Mouse (Mus musculus) stomach, embryonic 16.5 days (tissue): ENCODE measurements around the gene Ehmt2. TPM values are rescaled to one million over a fixed set of nuclear protein-coding genes. Genes with fewer than 3 reads are reported as not detected.
A peak's percentile ranks its signal among the peaks of the same experiment; 100 is the strongest.
"Not testable (repeated sequence)": the region's sequence is repeated elsewhere in the genome, so short reads cannot be mapped to it uniquely, and the experiment has no call there.

Experiments
- ATAC-seq: fragments of 200-750 bp; cut with Nextera tagmentation; 2 replicates; pipeline ENCODE4 v1.8.0; 2017; ENCODE audit warnings: moderate number of reproducible peaks, moderate TSS enrichment; ENCODE audit not compliant: insufficient read depth, low FRiP score
- H3K27ac ChIP-seq: fragments of 300-500 bp; sonication (generic); 2 replicates; pipeline ENCODE4 v1.5.1; 2014; ENCODE audit warnings: low read length
- H3K27me3 ChIP-seq: fragments of 300-500 bp; sonication (generic); 2 replicates; pipeline ENCODE4 v1.6.1; 2014; ENCODE audit warnings: low read length, control low read depth, mixed read lengths; ENCODE audit not compliant: control insufficient read depth, insufficient read depth
- H3K36me3 ChIP-seq: fragments of 300-500 bp; sonication (generic); 2 replicates; pipeline ENCODE4 v1.6.1; 2014; ENCODE audit warnings: low read length; ENCODE audit not compliant: control insufficient read depth, insufficient read depth
- H3K4me1 ChIP-seq: fragments of 300-500 bp; sonication (generic); 2 replicates; pipeline ENCODE4 v1.6.1; 2014; ENCODE audit warnings: low read length, control low read depth, mixed read lengths; ENCODE audit not compliant: control insufficient read depth, insufficient read depth
- H3K4me2 ChIP-seq: fragments of 300-500 bp; sonication (generic); 2 replicates; pipeline ENCODE4 v1.6.1; 2014; ENCODE audit warnings: low read depth, low read length, mixed read lengths
- H3K4me3 ChIP-seq: fragments of 300-500 bp; sonication (generic); replicated peaks from 2 replicates; pipeline ENCODE4 v1.5.1; 2014; ENCODE audit warnings: mild to moderate bottlenecking, low read length
- H3K9ac ChIP-seq: fragments of 300-500 bp; sonication (generic); 2 replicates; pipeline ENCODE4 v1.6.1; 2014; ENCODE audit warnings: low read length
- H3K9me3 ChIP-seq: fragments of 300-500 bp; sonication (generic); replicated peaks from 2 replicates; pipeline ENCODE4 v1.6.1; 2016; ENCODE audit warnings: low read length, control low read depth; ENCODE audit not compliant: control insufficient read depth
- WGBS: fragments of 180-500 bp; shearing (Covaris S2); extraction: QIAGEN DNeasy Blood & Tissue Kit; methylation state at CpG from one replicate; pipeline ENCODE4 v1.1.7; 2014; 5-methylcytosine and 5-hydroxymethylcytosine counted together
- microRNA-seq: library from miRNA; unstranded; fragments of <30 nt; microRNA quantifications from one replicate; pipeline ENCODE4, GENCODE M21; 2016
- polyA plus RNA-seq: library from polyadenylated mRNA; unstranded; fragments of >200 nt; fragmentation: Nextera tagmentation; extraction: Ambion mirVana; gene quantifications from 2 replicates; pipeline ENCODE4 v1.2.1, GENCODE M21; 2015

The Ehmt2 gene
- polyA plus RNA-seq, 1 experiment from 2014 or later = 61.0 TPM

GRCm38 (mm10) chr17:34959130-34959778, 61.0 kb downstream of the Ehmt2 start, which contains the start of gene Hspa1b:
Hspa1b (minus strand) TSS chr17:34959238.
- Histone ChIP-seq H3K4me1 (peaks cover 17% of the 10 kb centered on the region), H3K4me3 (peak within 1 kb of the TSS; percentile 62), H3K9ac (peak within 1 kb of the TSS; percentile 78), H3K27ac (peak within 1 kb of the TSS; percentile 99), H3K4me2 (peak within 1 kb of the TSS; percentile 66)
- peak; percentile 95 for ATAC-seq
- WGBS = 0% methylated on average over 25 of the region's 32 CpGs
- not testable (repeated sequence) for H3K27me3 ChIP-seq, H3K9me3 ChIP-seq, H3K36me3 ChIP-seq

GRCm38 (mm10) chr17:34959881-34960515, 61.7 kb downstream of the Ehmt2 start:
- Histone ChIP-seq H3K4me2 (peak overlapping the region; percentile 66), H3K36me3 (no peaks in the 10 kb centered on the region), H3K27ac (peak overlapping the region; percentile 99), H3K9ac (peak overlapping the region; percentile 78), H3K9me3 (no peaks in the 10 kb centered on the region), H3K27me3 (0 out of 2 replicates have a peak, but pooled peaks cover 3% of the 10 kb centered on the region), H3K4me1 (peaks cover 21% of the 10 kb centered on the region), H3K4me3 (peak overlapping the region; percentile 62)
- no peak; the same call in 1 of the 2 replicates for ATAC-seq
- 13% methylated on average over 12 of the region's 12 CpGs for WGBS

GRCm38 (mm10) chr17:34960702-34961493, 62.6 kb downstream of the Ehmt2 start:
- Histone ChIP-seq H3K4me2 (no peak overlapping the region), H3K4me3 (no peak overlapping the region), H3K27me3 (no peaks in the 10 kb centered on the region), H3K4me1 (peaks cover 24% of the 10 kb centered on the region), H3K36me3 (no peaks in the 10 kb centered on the region), H3K27ac (peak overlapping the region; percentile 99), H3K9ac (no peak overlapping the region), H3K9me3 (no peaks in the 10 kb centered on the region)
- ATAC-seq = no peak

GRCm38 (mm10) chr17:34962125-34962524, 63.9 kb downstream of the Ehmt2 start:
- H3K27ac ChIP-seq = peak overlapping the region; percentile 99
- no peaks in the 10 kb centered on the region for H3K36me3 ChIP-seq
- ATAC-seq = no peak; the same call in 1 of the 2 replicates
- H3K27me3 ChIP-seq = no peaks in the 10 kb centered on the region
- WGBS = 23% methylated on average over 3 of the region's 3 CpGs
- H3K4me3 ChIP-seq = no peak overlapping the region
- no peak overlapping the region for H3K4me2 ChIP-seq
- H3K9ac ChIP-seq = no peak overlapping the region; the same call in 1 of the 2 replicates
- no peaks in the 10 kb centered on the region for H3K9me3 ChIP-seq
- peaks cover 24% of the 10 kb centered on the region for H3K4me1 ChIP-seq

- WGBS = 60% methylated on average over 1 of the region's 1 CpGs
- no peaks in the 10 kb centered on the region for H3K36me3 ChIP-seq
- no peak overlapping the region for H3K4me3 ChIP-seq
- H3K9me3 ChIP-seq = no peaks in the 10 kb centered on the region
- ATAC-seq = no peak
- peak overlapping the region; percentile 6; the same call in 1 of the 2 replicates for H3K27ac ChIP-seq
- no peak overlapping the region for H3K9ac ChIP-seq
- H3K4me1 ChIP-seq = peaks cover 24% of the 10 kb centered on the region
- peaks cover 4% of the 10 kb centered on the region; the same call in 1 of the 2 replicates for H3K27me3 ChIP-seq
- no peak overlapping the region for H3K4me2 ChIP-seq
Observed at GRCm38 (mm10) chr17:34962841-34963240, 64.6 kb downstream of the Ehmt2 start.

Small RNAs within 50 kb of the gene (microRNA-seq; reads per million reads assigned to microRNA genes)
- not detected for gene Mir6972

Other genes starting within 250 kb of the Ehmt2 start
- 1.3 and 1.8 TPM in 2 replicates for gene Tnxb, start 227.9 kb upstream of the Ehmt2 start, polyA plus RNA-seq
- gene C4b, start 154.6 kb upstream of the Ehmt2 start, polyA plus RNA-seq = 0.89 and 0.99 TPM in 2 replicates
- 0.21 and 6.9 TPM in 2 replicates for gene Cyp21a1, start 93.9 kb upstream of the Ehmt2 start, polyA plus RNA-seq
- 23.8 and 25.8 TPM in 2 replicates for gene Stk19, start 61.5 kb upstream of the Ehmt2 start, polyA plus RNA-seq
- gene Dxo, start 61.5 kb upstream of the Ehmt2 start, polyA plus RNA-seq = 48.9 and 53.3 TPM in 2 replicates
- gene Skiv2l, start 48.3 kb upstream of the Ehmt2 start, polyA plus RNA-seq = 45.0 and 48.1 TPM in 2 replicates
- gene Nelfe, start 48.1 kb upstream of the Ehmt2 start, polyA plus RNA-seq = 89.5 and 96.4 TPM in 2 replicates
- 27.8 and 28.9 TPM in 2 replicates for gene Cfb, start 36.0 kb upstream of the Ehmt2 start, polyA plus RNA-seq
- gene Zbtb12, start 19.0 kb upstream of the Ehmt2 start, polyA plus RNA-seq = 1.0 and 1.1 TPM in 2 replicates
- gene Gm20547, start 16.4 kb upstream of the Ehmt2 start, polyA plus RNA-seq = 0.49 TPM in 1 of 2 replicates, not detected in the other
- gene C2, start 204 bp upstream of the Ehmt2 start, polyA plus RNA-seq = 4.4 and 5.5 TPM in 2 replicates
- gene Slc44a4, start 16.0 kb downstream of the Ehmt2 start, polyA plus RNA-seq = 19.3 and 21.1 TPM in 2 replicates
- gene Neu1, start 32.8 kb downstream of the Ehmt2 start, polyA plus RNA-seq = 36.7 and 40.6 TPM in 2 replicates
- gene Hspa1b, start 60.8 kb downstream of the Ehmt2 start, polyA plus RNA-seq = 0.94 and 1.4 TPM in 2 replicates
- 0.27 TPM in 1 of 2 replicates, not detected in the other for gene Gm20481, start 71.4 kb downstream of the Ehmt2 start, polyA plus RNA-seq
- 13.7 and 16.3 TPM in 2 replicates for gene Hspa1a, start 73.7 kb downstream of the Ehmt2 start, polyA plus RNA-seq
- gene Hspa1l, start 74.2 kb downstream of the Ehmt2 start, polyA plus RNA-seq = 0.96 and 1.4 TPM in 2 replicates
- 145 and 146 TPM in 2 replicates for gene Lsm2, start 83.4 kb downstream of the Ehmt2 start, polyA plus RNA-seq
- 81.1 and 82.1 TPM in 2 replicates for gene Vars, start 102.5 kb downstream of the Ehmt2 start, polyA plus RNA-seq
- 0.26 and 0.42 TPM in 2 replicates for gene Vwa7, start 118.1 kb downstream of the Ehmt2 start, polyA plus RNA-seq
- gene Sapcd1, start 129.5 kb downstream of the Ehmt2 start, polyA plus RNA-seq = 14.2 and 14.3 TPM in 2 replicates
- 3.9 and 4.2 TPM in 2 replicates for gene Msh5, start 148.3 kb downstream of the Ehmt2 start, polyA plus RNA-seq
- gene Clic1, start 151.5 kb downstream of the Ehmt2 start, polyA plus RNA-seq = 396 and 441 TPM in 2 replicates
- gene Ddah2, start 160.6 kb downstream of the Ehmt2 start, polyA plus RNA-seq = 190 and 193 TPM in 2 replicates
- 50.6 and 109 TPM in 2 replicates for gene Ly6g6c, start 166.9 kb downstream of the Ehmt2 start, polyA plus RNA-seq
- gene Mpig6b, start 167.7 kb downstream of the Ehmt2 start, polyA plus RNA-seq = 0.48 and 1.0 TPM in 2 replicates
- gene Ly6g6e, start 178.4 kb downstream of the Ehmt2 start, polyA plus RNA-seq = 32.3 and 49.2 TPM in 2 replicates
- 3.2 and 4.1 TPM in 2 replicates for gene Ly6g6d, start 179.6 kb downstream of the Ehmt2 start, polyA plus RNA-seq
- 0.46 and 0.54 TPM in 2 replicates for gene Ly6g6f, start 187.1 kb downstream of the Ehmt2 start, polyA plus RNA-seq
- 95.8 and 97.9 TPM in 2 replicates for gene Abhd16a, start 190.8 kb downstream of the Ehmt2 start, polyA plus RNA-seq
- not detected in 2 replicates for gene Ly6g5c, start 209.8 kb downstream of the Ehmt2 start, polyA plus RNA-seq
- 0.53 and 0.89 TPM in 2 replicates for gene Ly6g5b, start 217.0 kb downstream of the Ehmt2 start, polyA plus RNA-seq
- gene Gpank1, start 223.0 kb downstream of the Ehmt2 start, polyA plus RNA-seq = 18.1 and 19.4 TPM in 2 replicates
- 245 and 269 TPM in 2 replicates for gene Csnk2b, start 223.6 kb downstream of the Ehmt2 start, polyA plus RNA-seq
- gene D17H6S53E, start 227.9 kb downstream of the Ehmt2 start, polyA plus RNA-seq = 11.7 and 14.2 TPM in 2 replicates
- 24.9 and 34.0 TPM in 2 replicates for gene Apom, start 233.6 kb downstream of the Ehmt2 start, polyA plus RNA-seq
- 41.2 and 48.4 TPM in 2 replicates for gene Bag6, start 236.7 kb downstream of the Ehmt2 start, polyA plus RNA-seq